Mouse (Mus musculus) heart, adult 2 months (tissue): ENCODE measurements around the gene Crnkl1.

Experiments used
- CTCF ChIP-seq: fragments of 200-600 bp; IDR thresholded peaks from 2 replicates; pipeline ENCODE4 v1.8.1; 2022; ENCODE audit warnings: antibody characterized with exemption, mild to moderate bottlenecking, moderate library complexity
- EP300 ChIP-seq: fragments of 200-500 bp; IDR thresholded peaks from 2 replicates; pipeline ENCODE4 v1.6.1; 2011; ENCODE audit warnings: low read depth, low read length, control low read depth; ENCODE audit not compliant: insufficient read depth
- POLR2A ChIP-seq: fragments of 200-500 bp; IDR thresholded peaks from 2 replicates; pipeline ENCODE4 v1.6.1; 2011; ENCODE audit warnings: mild to moderate bottlenecking, low read depth, low read length, control low read depth; ENCODE audit not compliant: insufficient read depth

GRCm38 (mm10) chr2:145888766-145889480 is 45.9 kb downstream of the Crnkl1 start:
- TF ChIP-seq CTCF (no peak), EP300 (no peak), POLR2A (no peak; the same call in 1 of the 2 replicates)
